Mouse (Mus musculus): Measurements from ENCODE around the gene Rab22a.
A peak's percentile ranks its signal among the peaks of the same experiment; 100 is the strongest.
"Not testable (repeated sequence)": the region's sequence is repeated elsewhere in the genome, so short reads cannot be mapped to it uniquely, and the experiment has no call there.

The Rab22a gene

GRCm38 (mm10) chr2:173672328-173672896 is 12.9 kb downstream of the Rab22a start:
- no peak for DNase-seq (ENCODE audit: low spot score in 2 of 2)

- no peak for DNase-seq (ENCODE audit: low spot score in 2 of 2)
These were observed 13.9 kb downstream of the Rab22a start for GRCm38 (mm10) chr2:173673469-173673868.

GRCm38 (mm10) chr2:173678593-173678992 is 19.0 kb downstream of the Rab22a start:
- DNase-seq (ENCODE audit: low spot score in 2 of 2), result no peak

- no peak for DNase-seq (ENCODE audit: low spot score in 2 of 2)
These were observed 19.7 kb downstream of the Rab22a start for GRCm38 (mm10) chr2:173679217-173679616.

GRCm38 (mm10) chr2:173680153-173680552 is 20.6 kb downstream of the Rab22a start:
- DNase-seq (ENCODE audit: low spot score in 2 of 2), result no peak

GRCm38 (mm10) chr2:173682773-173683172 is 23.2 kb downstream of the Rab22a start:
- DNase-seq (ENCODE audit: low spot score in 2 of 2), result no peak

- no peak for DNase-seq (ENCODE audit: low spot score in 2 of 2)
These were observed 26.3 kb downstream of the Rab22a start for GRCm38 (mm10) chr2:173685781-173686361.

- no peak for DNase-seq (ENCODE audit: low spot score in 2 of 2)
These were observed 27.8 kb downstream of the Rab22a start for GRCm38 (mm10) chr2:173687363-173687762.

GRCm38 (mm10) chr2:173689835-173690234 is 30.3 kb downstream of the Rab22a start:
- no peak for DNase-seq (ENCODE audit: low spot score in 2 of 2)

- no peak for DNase-seq (ENCODE audit: low spot score in 2 of 2)
These were observed 32.2 kb downstream of the Rab22a start for GRCm38 (mm10) chr2:173691748-173692147.

- DNase-seq (ENCODE audit: low spot score in 2 of 2), result peak in 1 of 2 experiments; percentile 12
These were observed 33.1 kb downstream of the Rab22a start for GRCm38 (mm10) chr2:173692693-173693092.

GRCm38 (mm10) chr2:173698850-173699249 is 39.3 kb downstream of the Rab22a start:
- no peak for DNase-seq (ENCODE audit: low spot score in 2 of 2)

- peak in 1 of 2 experiments; percentile 10 for DNase-seq (ENCODE audit: low spot score in 2 of 2)
These were observed 42.7 kb downstream of the Rab22a start for GRCm38 (mm10) chr2:173702096-173702866.

- no peak for DNase-seq (ENCODE audit: low spot score in 2 of 2)
These were observed 43.3 kb downstream of the Rab22a start for GRCm38 (mm10) chr2:173702867-173703237.

GRCm38 (mm10) chr2:173705827-173706551 is 46.4 kb downstream of the Rab22a start:
- DNase-seq (ENCODE audit: low spot score in 2 of 2), result no peak

GRCm38 (mm10) chr2:173707626-173708025 is 48.1 kb downstream of the Rab22a start:
- not testable (repeated sequence) for DNase-seq (ENCODE audit: low spot score in 2 of 2)

GRCm38 (mm10) chr2:173710193-173710592 is 50.6 kb downstream of the Rab22a start:
- no peak for DNase-seq (ENCODE audit: low spot score in 2 of 2)

- DNase-seq (ENCODE audit: low spot score in 2 of 2), result no peak
These were observed 53.1 kb downstream of the Rab22a start for GRCm38 (mm10) chr2:173712656-173713055.

GRCm38 (mm10) chr2:173713241-173713640 is 53.7 kb downstream of the Rab22a start:
- no peak for DNase-seq (ENCODE audit: low spot score in 2 of 2)

- no peak for DNase-seq (ENCODE audit: low spot score in 2 of 2)
These were observed 55.2 kb downstream of the Rab22a start for GRCm38 (mm10) chr2:173714620-173715218.

GRCm38 (mm10) chr2:173716966-173717365 is 57.4 kb downstream of the Rab22a start:
- no peak for DNase-seq (ENCODE audit: low spot score in 2 of 2)

- DNase-seq (ENCODE audit: low spot score in 2 of 2), result not testable (repeated sequence)
These were observed 59.6 kb downstream of the Rab22a start, which contains the start of gene 1700010B08Rik for GRCm38 (mm10) chr2:173719115-173719514. Gene 1700010B08Rik (plus strand): TSS chr2:173719415.

All from heart, adult 9 months (tissue).